Mouse (Mus musculus): ENCODE measurements at regions not wholly inside any gene's neighbourhood (a gene's known extent, or its start where the extent isn't known, plus 50 kb on each side); places are given as distances from the start of the nearest gene placed in this dataset.

DNA sequence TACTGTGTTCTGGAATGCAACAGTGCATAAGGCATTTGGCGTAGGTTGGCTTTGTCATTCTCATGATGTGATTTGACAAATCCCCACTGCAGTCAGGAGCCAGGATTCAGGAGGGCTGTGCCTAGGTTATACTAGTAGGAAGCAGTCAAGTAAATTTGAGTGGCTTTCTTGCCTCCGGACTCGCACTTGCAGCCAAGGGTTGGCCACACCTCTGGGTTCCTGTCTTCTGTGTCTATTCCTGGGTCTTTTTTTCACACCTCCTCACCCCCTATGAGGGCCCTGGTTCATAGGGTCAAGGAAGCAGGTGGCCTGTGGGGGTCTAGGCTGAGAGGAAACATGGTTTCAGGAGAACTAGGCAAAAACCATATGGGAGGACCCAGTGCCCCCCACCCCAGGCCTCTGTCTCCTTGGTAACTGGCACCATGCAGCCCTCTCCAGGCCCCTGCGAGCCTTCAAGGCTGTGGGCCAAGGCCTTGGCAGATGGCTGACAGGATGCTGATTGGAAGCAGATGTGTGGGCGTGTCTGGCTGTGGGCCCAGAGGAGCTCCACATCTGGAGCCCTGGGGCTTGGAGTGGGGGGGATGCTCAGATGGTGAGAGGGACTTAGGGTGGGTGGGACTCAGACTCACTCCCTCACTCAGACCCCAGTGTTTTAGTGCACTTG is 195.7 kb downstream of the Rgs3 start:
- TF ChIP-seq CTCF (IDR thresholded peaks at IDR 0.05; ENCODE audit: low read depth) = no peak
- no peak for TF ChIP-seq EP300 (IDR thresholded peaks at IDR 0.05; ENCODE audit: low read depth)
